Comparison of ENCODE assay signal across 15 mouse cellular contexts in the genomic region with DNA sequence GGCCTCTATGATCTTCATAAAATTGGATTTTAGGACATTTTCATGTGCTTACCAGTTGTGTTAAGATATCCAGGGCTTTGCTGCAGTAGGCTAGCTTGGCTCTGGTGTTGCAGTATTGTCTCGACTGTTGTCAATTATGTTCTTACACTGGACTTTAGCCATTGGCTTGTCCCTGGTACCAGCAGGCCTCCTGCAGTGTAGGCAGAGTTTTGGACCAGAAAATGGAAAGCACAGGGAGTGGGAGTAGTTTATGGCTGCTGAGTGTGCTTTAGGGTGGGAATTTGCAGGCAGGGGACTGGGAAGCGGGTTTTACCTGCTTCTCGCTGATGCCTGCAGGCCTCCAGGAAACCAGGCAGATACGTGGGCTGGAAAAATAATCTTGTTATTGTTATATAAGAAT.
DNase-seq lines count a peak whose midpoint lies in the region; ATAC-seq lines count a peak whose summit lies in the region.
"Had no signal": no experiment of that assay in that cellular context is flagged by ENCODE, and none has a peak within 500 bp of the region (broad histone marks: within the 10 kb centered on the region; RNA-seq: fewer than 3 reads in every experiment).

No protein-coding gene starts in this region.

- DNase-seq in frontal cortex, postnatal 10 days (ENCODE audit: low spot score in 2 of 2): no peak
- peak; percentile 18 for DNase-seq in layer of hippocampus, adult 9-11 months
- no peak for DNase-seq in layer of hippocampus, adult 11-12 months (ENCODE audit: low spot score)
- DNase-seq in right cerebral cortex, adult 18-20 months: peak; percentile 23
- no peak for DNase-seq in right cerebral cortex, postnatal 14 days
- peak; percentile 40 for DNase-seq in telencephalon, adult 2 months (ENCODE audit: low read depth, low spot score)
- DNase-seq: adrenal gland, postnatal 14 days; cerebellum, adult 2 months; cerebellum, postnatal 36 days; gastrocnemius, postnatal 10 days; heart, adult 2 months had no signal

- ATAC-seq in frontal cortex, adult (ENCODE audit: low TSS enrichment): peak; percentile 97
- ATAC-seq: activated CD4-positive, CD25-positive, alpha-beta regulatory T cell, adult 4 months; forebrain, embryonic 16.5 days; Patski had no signal

Comparison
In these comparisons a context has a peak if more than half of its experiments do, and no peak if none do; other contexts are left out.
1. DNase-seq: peak in layer of hippocampus, adult 9-11 months (single experiment), right cerebral cortex, adult 18-20 months (single experiment) and telencephalon, adult 2 months (single experiment); none in frontal cortex, postnatal 10 days (0 of 2), layer of hippocampus, adult 11-12 months (single experiment) and right cerebral cortex, postnatal 14 days (single experiment).